Mouse (Mus musculus) testis, adult 2 months (tissue): Measurements from ENCODE around the gene Gm3187. TPM values are rescaled to one million over a fixed set of nuclear protein-coding genes. Genes with fewer than 3 reads are reported as not detected.
"Not testable (repeated sequence)": the region's sequence is repeated elsewhere in the genome, so short reads cannot be mapped to it uniquely, and the experiment has no call there.

Experiments used
- H3K27ac ChIP-seq: fragments of 200-500 bp; 2 replicates; pipeline ENCODE4 v1.5.1; 2012; ENCODE audit warnings: low read depth, low read length; ENCODE audit not compliant: control insufficient read depth, insufficient read depth
- H3K27me3 ChIP-seq: fragments of 200-500 bp; 2 replicates; pipeline ENCODE4 v1.6.1; 2012; ENCODE audit warnings: mild to moderate bottlenecking, low read length, moderate library complexity; ENCODE audit not compliant: control insufficient read depth, insufficient read depth
- H3K36me3 ChIP-seq: fragments of 200-500 bp; 2 replicates; pipeline ENCODE4 v1.6.1; 2012; ENCODE audit warnings: mild to moderate bottlenecking, low read length; ENCODE audit not compliant: control insufficient read depth, insufficient read depth
- H3K4me1 ChIP-seq: fragments of 200-500 bp; 2 replicates; pipeline ENCODE4 v1.6.1; 2012; ENCODE audit warnings: low read length; ENCODE audit not compliant: control insufficient read depth, insufficient read depth
- H3K4me3 ChIP-seq: fragments of 200-500 bp; 2 replicates; pipeline ENCODE4 v1.5.1; 2012; ENCODE audit warnings: low read depth, mild to moderate bottlenecking, low read length, moderate library complexity, mixed read lengths; ENCODE audit not compliant: control insufficient read depth
- polyA plus RNA-seq: library from polyadenylated mRNA; depleted of rRNA; stranded (reverse); fragments of >200 nt; gene quantifications from 2 replicates; pipeline ENCODE4 v1.2.3, GENCODE M21; 2012; rRNA removed

The Gm3187 gene
- not detected in 2 replicates for polyA plus RNA-seq

GRCm38 (mm10) chr14:5483907-5484306 lies at the start of gene Gm3187:
Gm3187 (plus strand) TSS chr14:5484207.
- not testable (repeated sequence) for H3K36me3 ChIP-seq, H3K27me3 ChIP-seq, H3K4me1 ChIP-seq, H3K4me3 ChIP-seq, H3K27ac ChIP-seq

GRCm38 (mm10) chr14:5455367-5455766 lies 28.6 kb upstream of the Gm3187 start, which contains the start of gene Gm3194:
Gm3194 (minus strand) TSS chr14:5455467.
- H3K36me3 ChIP-seq, H3K27ac ChIP-seq, H3K4me3 ChIP-seq, H3K27me3 ChIP-seq, H3K4me1 ChIP-seq: not testable (repeated sequence)

DNA sequence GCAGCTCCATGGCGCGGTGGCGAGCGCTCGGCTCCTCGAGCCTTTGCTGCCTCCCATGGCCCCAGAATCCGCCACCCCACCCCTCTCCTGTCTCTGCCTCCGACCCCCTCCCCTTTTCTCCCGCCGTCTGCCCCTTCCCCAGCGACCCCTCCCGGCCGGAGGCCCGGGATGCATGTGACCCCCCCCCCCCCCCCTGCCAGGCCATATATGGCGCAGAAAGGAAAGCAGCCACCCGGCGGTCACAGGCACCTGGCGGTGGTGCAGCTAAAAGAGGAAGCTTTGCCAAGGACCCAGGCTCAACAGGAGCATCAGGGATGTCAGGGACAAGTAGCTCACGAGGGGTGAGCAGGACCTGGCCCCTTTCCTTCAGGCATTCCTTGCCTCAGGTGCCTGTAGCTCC lies 23.5 kb upstream of the Gm3187 start:
- H3K4me3 ChIP-seq, H3K36me3 ChIP-seq, H3K27me3 ChIP-seq, H3K4me1 ChIP-seq, H3K27ac ChIP-seq: not testable (repeated sequence)

- not testable (repeated sequence) for H3K4me1 ChIP-seq, H3K4me3 ChIP-seq, H3K27ac ChIP-seq, H3K27me3 ChIP-seq, H3K36me3 ChIP-seq
Observed at GRCm38 (mm10) chr14:5477730-5478129, 6.3 kb upstream of the Gm3187 start, which contains the start of gene Gm8246. Gm8246 (minus strand) TSS chr14:5477830.

GRCm38 (mm10) chr14:5501374-5501773 lies 17.4 kb downstream of the Gm3187 start, which contains the start of gene Gm3488:
Gm3488 (plus strand) TSS chr14:5501674.
- not testable (repeated sequence) for H3K4me3 ChIP-seq, H3K4me1 ChIP-seq, H3K27me3 ChIP-seq, H3K27ac ChIP-seq, H3K36me3 ChIP-seq

GRCm38 (mm10) chr14:5538196-5538595 lies 54.2 kb downstream of the Gm3187 start, which contains the start of gene Gm3532:
Gm3532 (plus strand) TSS chr14:5538496.
- H3K36me3 ChIP-seq, H3K4me1 ChIP-seq, H3K4me3 ChIP-seq, H3K27ac ChIP-seq, H3K27me3 ChIP-seq: not testable (repeated sequence)

Other genes starting within 250 kb of the Gm3187 start
- gene Gm3526, start 223.6 kb upstream of the Gm3187 start, polyA plus RNA-seq = 1.6 and 1.9 TPM in 2 replicates
- 0.94 and 1.3 TPM in 2 replicates for gene Gm3542, start 149.3 kb upstream of the Gm3187 start, polyA plus RNA-seq
- 0.05 and 0.23 TPM in 2 replicates for gene Gm3500, start 95.2 kb upstream of the Gm3187 start, polyA plus RNA-seq
- gene Gm3194, start 28.7 kb upstream of the Gm3187 start, polyA plus RNA-seq = 2.2 and 2.4 TPM in 2 replicates
- 0.31 and 0.65 TPM in 2 replicates for gene Gm8246, start 6.4 kb upstream of the Gm3187 start, polyA plus RNA-seq
- gene Gm3488, start 17.5 kb downstream of the Gm3187 start, polyA plus RNA-seq = 1.1 and 1.3 TPM in 2 replicates
- gene Gm3532, start 54.3 kb downstream of the Gm3187 start, polyA plus RNA-seq = 0.23 and 0.26 TPM in 2 replicates
- gene Gm8265, start 148.8 kb downstream of the Gm3187 start, polyA plus RNA-seq = not detected in 2 replicates
- 0.94 and 1.3 TPM in 2 replicates for gene Gm9603, start 203.2 kb downstream of the Gm3187 start, polyA plus RNA-seq